Mouse (Mus musculus) MEL (cell line): ENCODE measurements around the gene Dlg2. TPM values are rescaled to one million over a fixed set of nuclear protein-coding genes. Genes with fewer than 3 reads are reported as not detected.

Experiments
- DNase-seq: peaks from one replicate; pipeline ENCODE4 v3.0.0; 2011; ENCODE audit warnings: low read depth, low spot score
- H3K27ac ChIP-seq: 2 replicates; pipeline ENCODE4 v1.5.1; 2012; ENCODE audit warnings: low read depth, mild to moderate bottlenecking, control low read depth, low read length, moderate library complexity; ENCODE audit not compliant: control insufficient read depth
- H3K27me3 ChIP-seq, 2 experiments: fragments of 150-350 bp in 1 of 2; sonication (generic) in 1 of 2; 2 replicates each; pipeline ENCODE4 v1.6.1; 2012; ENCODE audit warnings: low read length in 2 of 2, mild to moderate bottlenecking in 2 of 2, improper control_type of control experiment in 1 of 2, moderate library complexity in 1 of 2; ENCODE audit not compliant: insufficient read depth in 2 of 2, control insufficient read depth in 1 of 2
- H3K36me3 ChIP-seq, 2 experiments: 2 replicates each; pipeline ENCODE4 v1.6.1; 2012 to 2014; ENCODE audit warnings: low read length in 2 of 2, improper control_type of control experiment in 1 of 2, inconsistent platforms in 1 of 2, mild to moderate bottlenecking in 1 of 2; ENCODE audit not compliant: insufficient read depth in 2 of 2, control insufficient read depth in 1 of 2
- H3K4me1 ChIP-seq, 2 experiments: fragments of 150-350 bp in 1 of 2; sonication (generic) in 1 of 2; 2 replicates each; pipeline ENCODE4 v1.6.1; 2012; ENCODE audit warnings: low read length in 2 of 2, improper control_type of control experiment in 1 of 2, mild to moderate bottlenecking in 1 of 2; ENCODE audit not compliant: insufficient read depth in 2 of 2, control insufficient read depth in 1 of 2
- H3K4me3 ChIP-seq, 2 experiments: fragments of 150-350 bp in 1 of 2; sonication (generic) in 1 of 2; 2 replicates each; pipeline ENCODE4 v1.5.1; 2012; ENCODE audit warnings: low read depth in 2 of 2, low read length in 2 of 2, mild to moderate bottlenecking in 2 of 2, moderate library complexity in 2 of 2, control low read depth in 1 of 2, improper control_type of control experiment in 1 of 2; ENCODE audit not compliant: control insufficient read depth in 1 of 2, insufficient read depth in 1 of 2
- H3K79me2 ChIP-seq: 2 replicates; pipeline ENCODE4 v1.6.1; 2012; ENCODE audit warnings: mild to moderate bottlenecking, low read length, moderate library complexity; ENCODE audit not compliant: control insufficient read depth, poor library complexity, insufficient read depth
- H3K9ac ChIP-seq: 2 replicates; pipeline ENCODE4 v1.6.1; 2012; ENCODE audit warnings: low read depth, mild to moderate bottlenecking, control low read depth, low read length, moderate library complexity; ENCODE audit not compliant: control insufficient read depth, poor library complexity, severe bottlenecking
- H3K9me3 ChIP-seq: fragments of 150-350 bp; sonication (generic); replicated peaks from 2 replicates; pipeline ENCODE4 v1.6.1; 2012; ENCODE audit warnings: mild to moderate bottlenecking, low read length, improper control_type of control experiment, moderate library complexity; ENCODE audit not compliant: insufficient read depth
- CHD1 ChIP-seq: IDR thresholded peaks from 2 replicates; pipeline ENCODE4 v1.6.1; 2012; ENCODE audit warnings: low read depth, mild to moderate bottlenecking, inconsistent platforms, low read length, improper control_type of control experiment
- CHD2 ChIP-seq: IDR thresholded peaks from 2 replicates; pipeline ENCODE4 v1.6.1; 2011; ENCODE audit warnings: low read length, improper control_type of control experiment
- CTCF ChIP-seq, 3 experiments: IDR thresholded peaks in 2 of 3; conservative IDR thresholded peaks in 1 of 3; 2 replicates each; pipeline ENCODE4 v1.5.1; 2011 to 2012; ENCODE audit warnings: low read length in 3 of 3, low read depth in 2 of 3, mild to moderate bottlenecking in 2 of 3, improper control_type of control experiment in 1 of 3, inconsistent platforms in 1 of 3, mixed read lengths in 1 of 3, moderate library complexity in 1 of 3; ENCODE audit not compliant: control insufficient read depth in 1 of 3, insufficient read depth in 1 of 3, poor library complexity in 1 of 3, severe bottlenecking in 1 of 3
- E2F4 ChIP-seq: IDR thresholded peaks from 2 replicates; pipeline ENCODE4 v1.6.1; 2011; ENCODE audit warnings: low read depth, low read length, improper control_type of control experiment, borderline replicate concordance
- ELF1 ChIP-seq: IDR thresholded peaks from 2 replicates; pipeline ENCODE4 v1.6.1; 2014; ENCODE audit warnings: low read depth, mild to moderate bottlenecking, inconsistent platforms, low read length, improper control_type of control experiment, moderate library complexity
- HCFC1 ChIP-seq: IDR thresholded peaks from 2 replicates; pipeline ENCODE4 v1.6.1; 2012; ENCODE audit warnings: low read depth, mild to moderate bottlenecking, inconsistent platforms, low read length, improper control_type of control experiment, moderate library complexity
- MAX ChIP-seq: IDR thresholded peaks from 2 replicates; pipeline ENCODE4 v1.6.1; 2011; ENCODE audit warnings: low read length, improper control_type of control experiment
- MAZ ChIP-seq: IDR thresholded peaks from 2 replicates; pipeline ENCODE4 v1.6.1; 2012; ENCODE audit warnings: low read depth, mild to moderate bottlenecking, inconsistent platforms, low read length, improper control_type of control experiment
- MYB ChIP-seq: IDR thresholded peaks from 2 replicates; pipeline ENCODE4 v1.6.1; 2011; ENCODE audit warnings: mild to moderate bottlenecking, low read depth, low read length, improper control_type of control experiment
- NELFE ChIP-seq: IDR thresholded peaks from 2 replicates; pipeline ENCODE4 v1.6.1; 2011; ENCODE audit warnings: low read depth, low read length, improper control_type of control experiment
- NRF1 ChIP-seq: IDR thresholded peaks from 2 replicates; pipeline ENCODE4 v1.6.1; 2014; ENCODE audit warnings: low read depth, mild to moderate bottlenecking, inconsistent platforms, low read length, improper control_type of control experiment, moderate library complexity; ENCODE audit not compliant: poor library complexity, insufficient read depth, severe bottlenecking
- POLR2A ChIP-seq, 2 experiments: IDR thresholded peaks; 2 replicates each; pipeline ENCODE4 v1.6.1; 2011 to 2012; ENCODE audit warnings: low read length in 2 of 2, mild to moderate bottlenecking in 2 of 2, control low read depth in 1 of 2, improper control_type of control experiment in 1 of 2, low read depth in 1 of 2, moderate library complexity in 1 of 2; ENCODE audit not compliant: control insufficient read depth in 1 of 2, insufficient read depth in 1 of 2, poor library complexity in 1 of 2
- POLR2AphosphoS5 ChIP-seq: IDR thresholded peaks from 2 replicates; pipeline ENCODE4 v1.6.1; 2012; ENCODE audit warnings: low read depth, borderline replicate concordance, mild to moderate bottlenecking, inconsistent platforms, low read length, moderate library complexity, mixed read lengths
- RAD21 ChIP-seq: IDR thresholded peaks from 2 replicates; pipeline ENCODE4 v1.6.1; 2011; ENCODE audit warnings: mild to moderate bottlenecking, low read depth, low read length, improper control_type of control experiment
- RCOR1 ChIP-seq: IDR thresholded peaks from 2 replicates; pipeline ENCODE4 v1.6.1; 2012; ENCODE audit warnings: low read depth, mild to moderate bottlenecking, inconsistent platforms, low read length, improper control_type of control experiment
- SMC3 ChIP-seq: IDR thresholded peaks from 2 replicates; pipeline ENCODE4 v1.6.1; 2011; ENCODE audit warnings: low read depth, low read length, improper control_type of control experiment
- TAL1 ChIP-seq: IDR thresholded peaks from 2 replicates; pipeline ENCODE4 v1.6.1; 2012; ENCODE audit warnings: mild to moderate bottlenecking, inconsistent platforms, low read length, moderate library complexity, mixed read lengths
- USF1 ChIP-seq: IDR thresholded peaks from 2 replicates; pipeline ENCODE4 v1.6.1; 2014; ENCODE audit warnings: low read depth, mild to moderate bottlenecking, inconsistent platforms, low read length, improper control_type of control experiment, moderate library complexity
- ZC3H11A ChIP-seq: IDR thresholded peaks from 2 replicates; pipeline ENCODE4 v1.6.1; 2012; ENCODE audit warnings: low read depth, mild to moderate bottlenecking, inconsistent platforms, low read length, improper control_type of control experiment
- ZKSCAN1 ChIP-seq: IDR thresholded peaks from 2 replicates; pipeline ENCODE4 v1.6.1; 2012; ENCODE audit warnings: low read depth, mild to moderate bottlenecking, inconsistent platforms, low read length, improper control_type of control experiment, moderate library complexity
- polyA plus RNA-seq, 2 experiments: library from polyadenylated mRNA; stranded (reverse) in 1 of 2; unstranded in 1 of 2; fragments of >175 nt in 1 of 2; fragments of >200 nt in 1 of 2; gene quantifications; 2 replicates each; pipeline versions ENCODE4 v1.2.1 to v1.2.4; 2012; ENCODE audit warnings: low replicate concordance in 2 of 2, low read depth in 1 of 2; ENCODE audit not compliant: insufficient read length in 2 of 2, insufficient read depth in 1 of 2, missing spikeins in 1 of 2
- total RNA-seq: library from RNA; depleted of rRNA; stranded (reverse); fragments of 300-350 nt; gene quantifications from 2 replicates; pipeline ENCODE4 v1.2.3, GENCODE M21; 2012

Gene Dlg2
- total and polyA plus RNA-seq, 3 experiments: 0.04 TPM; not detected in 2

GRCm38 (mm10) chr7:92100847-92101246 is 1624.4 kb downstream of the Dlg2 start:
- Histone ChIP-seq H3K4me1 (no peaks in the 10 kb centered on the region), H3K27ac (no peak overlapping the region), H3K9ac (no peak overlapping the region), H3K27me3 (no peaks in the 10 kb centered on the region), H3K36me3 (no peaks in the 10 kb centered on the region), H3K4me3 (no peak overlapping the region), H3K79me2 (no peaks in the 10 kb centered on the region), H3K9me3 (no peaks in the 10 kb centered on the region)
- TF ChIP-seq ZKSCAN1 (no peak), POLR2A (IDR thresholded peaks at IDR 0.05; ENCODE audit: control insufficient read depth in 1 of 2, insufficient read depth in 1 of 2, low read depth in 1 of 2, low read length in 2 of 2, poor library complexity in 1 of 2) (no peak), MAX (no peak), MYB (no peak), HCFC1 (no peak), RCOR1 (no peak), NELFE (no peak), ZC3H11A (no peak), MAZ (no peak), NRF1 (no peak)
- DNase-seq: no peak

- no peak overlapping the region for H3K9ac ChIP-seq
- peak; percentile 55 for DNase-seq
- H3K79me2 ChIP-seq: no peaks in the 10 kb centered on the region
- no peaks in the 10 kb centered on the region for H3K4me1 ChIP-seq
- H3K27me3 ChIP-seq: no peaks in the 10 kb centered on the region
- no peak for TF ChIP-seq CHD1
- TF ChIP-seq CTCF (IDR thresholded peaks at IDR 0.05 in 2 of 3, conservative IDR thresholded peaks at IDR 0.05 in 1 of 3; ENCODE audit: control insufficient read depth in 1 of 3, insufficient read depth in 1 of 3, low read depth in 2 of 3, low read length in 3 of 3, poor library complexity in 1 of 3, severe bottlenecking in 1 of 3): peak; percentile 43 to 67 (median 49)
- TF ChIP-seq RCOR1: no peak
- TF ChIP-seq POLR2AphosphoS5: no peak
- TF ChIP-seq TAL1: no peak
- no peak for TF ChIP-seq CHD2
- no peak for TF ChIP-seq USF1
- TF ChIP-seq RAD21: peak; percentile 76
- no peak for TF ChIP-seq ELF1
- no peak for TF ChIP-seq E2F4
- TF ChIP-seq ZC3H11A: peak; percentile 59
- no peak for TF ChIP-seq MYB
- TF ChIP-seq SMC3: peak; percentile 64
- H3K4me3 ChIP-seq: no peak overlapping the region
- H3K27ac ChIP-seq: no peak overlapping the region
- no peaks in the 10 kb centered on the region for H3K9me3 ChIP-seq
- no peaks in the 10 kb centered on the region for H3K36me3 ChIP-seq
Measured at GRCm38 (mm10) chr7:92102892-92103543, 1626.5 kb downstream of the Dlg2 start.
